Mouse (Mus musculus) MEL (cell line): Measurements from ENCODE around the gene Fam228a. TPM values are rescaled to one million over a fixed set of nuclear protein-coding genes. Genes with fewer than 3 reads are reported as not detected.

Experiments
- DNase-seq: peaks from one replicate; pipeline ENCODE4 v3.0.0; 2011; ENCODE audit warnings: low read depth, low spot score
- H3K27ac ChIP-seq: 2 replicates; pipeline ENCODE4 v1.5.1; 2012; ENCODE audit warnings: low read depth, mild to moderate bottlenecking, control low read depth, low read length, moderate library complexity; ENCODE audit not compliant: control insufficient read depth
- H3K27me3 ChIP-seq, 2 experiments: fragments of 150-350 bp in 1 of 2; sonication (generic) in 1 of 2; 2 replicates each; pipeline ENCODE4 v1.6.1; 2012; ENCODE audit warnings: low read length in 2 of 2, mild to moderate bottlenecking in 2 of 2, improper control_type of control experiment in 1 of 2, moderate library complexity in 1 of 2; ENCODE audit not compliant: insufficient read depth in 2 of 2, control insufficient read depth in 1 of 2
- H3K36me3 ChIP-seq, 2 experiments: 2 replicates each; pipeline ENCODE4 v1.6.1; 2012 to 2014; ENCODE audit warnings: low read length in 2 of 2, improper control_type of control experiment in 1 of 2, inconsistent platforms in 1 of 2, mild to moderate bottlenecking in 1 of 2; ENCODE audit not compliant: insufficient read depth in 2 of 2, control insufficient read depth in 1 of 2
- H3K4me1 ChIP-seq, 2 experiments: fragments of 150-350 bp in 1 of 2; sonication (generic) in 1 of 2; 2 replicates each; pipeline ENCODE4 v1.6.1; 2012; ENCODE audit warnings: low read length in 2 of 2, improper control_type of control experiment in 1 of 2, mild to moderate bottlenecking in 1 of 2; ENCODE audit not compliant: insufficient read depth in 2 of 2, control insufficient read depth in 1 of 2
- H3K4me3 ChIP-seq, 2 experiments: fragments of 150-350 bp in 1 of 2; sonication (generic) in 1 of 2; 2 replicates each; pipeline ENCODE4 v1.5.1; 2012; ENCODE audit warnings: low read depth in 2 of 2, low read length in 2 of 2, mild to moderate bottlenecking in 2 of 2, moderate library complexity in 2 of 2, control low read depth in 1 of 2, improper control_type of control experiment in 1 of 2; ENCODE audit not compliant: control insufficient read depth in 1 of 2, insufficient read depth in 1 of 2
- H3K79me2 ChIP-seq: 2 replicates; pipeline ENCODE4 v1.6.1; 2012; ENCODE audit warnings: mild to moderate bottlenecking, low read length, moderate library complexity; ENCODE audit not compliant: control insufficient read depth, poor library complexity, insufficient read depth
- H3K9ac ChIP-seq: 2 replicates; pipeline ENCODE4 v1.6.1; 2012; ENCODE audit warnings: low read depth, mild to moderate bottlenecking, control low read depth, low read length, moderate library complexity; ENCODE audit not compliant: control insufficient read depth, poor library complexity, severe bottlenecking
- H3K9me3 ChIP-seq: fragments of 150-350 bp; sonication (generic); replicated peaks from 2 replicates; pipeline ENCODE4 v1.6.1; 2012; ENCODE audit warnings: mild to moderate bottlenecking, low read length, improper control_type of control experiment, moderate library complexity; ENCODE audit not compliant: insufficient read depth
- BHLHE40 ChIP-seq: IDR thresholded peaks from 2 replicates; pipeline ENCODE4 v1.6.1; 2012; ENCODE audit warnings: low read depth, mild to moderate bottlenecking, inconsistent platforms, low read length, improper control_type of control experiment, borderline replicate concordance
- CHD1 ChIP-seq: IDR thresholded peaks from 2 replicates; pipeline ENCODE4 v1.6.1; 2012; ENCODE audit warnings: low read depth, mild to moderate bottlenecking, inconsistent platforms, low read length, improper control_type of control experiment
- CHD2 ChIP-seq: IDR thresholded peaks from 2 replicates; pipeline ENCODE4 v1.6.1; 2011; ENCODE audit warnings: low read length, improper control_type of control experiment
- EP300 ChIP-seq, 2 experiments: IDR thresholded peaks; 2 replicates each; pipeline ENCODE4 v1.6.1; 2011; ENCODE audit warnings: improper control_type of control experiment in 2 of 2, low read length in 2 of 2, low read depth in 1 of 2, mild to moderate bottlenecking in 1 of 2
- GABPA ChIP-seq: IDR thresholded peaks from 2 replicates; pipeline ENCODE4 v1.6.1; 2012; ENCODE audit warnings: low read depth, mild to moderate bottlenecking, inconsistent platforms, low read length, improper control_type of control experiment, moderate library complexity
- HCFC1 ChIP-seq: IDR thresholded peaks from 2 replicates; pipeline ENCODE4 v1.6.1; 2012; ENCODE audit warnings: low read depth, mild to moderate bottlenecking, inconsistent platforms, low read length, improper control_type of control experiment, moderate library complexity
- KAT2A ChIP-seq: conservative IDR thresholded peaks from 2 replicates; pipeline ENCODE4 v1.6.1; 2012; ENCODE audit warnings: low read depth, low read length, improper control_type of control experiment, inconsistent platforms
- MAX ChIP-seq: IDR thresholded peaks from 2 replicates; pipeline ENCODE4 v1.6.1; 2011; ENCODE audit warnings: low read length, improper control_type of control experiment
- MAZ ChIP-seq: IDR thresholded peaks from 2 replicates; pipeline ENCODE4 v1.6.1; 2012; ENCODE audit warnings: low read depth, mild to moderate bottlenecking, inconsistent platforms, low read length, improper control_type of control experiment
- MXI1 ChIP-seq: IDR thresholded peaks from 2 replicates; pipeline ENCODE4 v1.6.1; 2011; ENCODE audit warnings: mild to moderate bottlenecking, low read depth, low read length, improper control_type of control experiment
- MYC ChIP-seq: IDR thresholded peaks from 2 replicates; pipeline ENCODE4 v1.6.1; 2011; ENCODE audit warnings: low read depth, mild to moderate bottlenecking, low read length, improper control_type of control experiment, moderate library complexity
- NELFE ChIP-seq: IDR thresholded peaks from 2 replicates; pipeline ENCODE4 v1.6.1; 2011; ENCODE audit warnings: low read depth, low read length, improper control_type of control experiment
- NRF1 ChIP-seq: IDR thresholded peaks from 2 replicates; pipeline ENCODE4 v1.6.1; 2014; ENCODE audit warnings: low read depth, mild to moderate bottlenecking, inconsistent platforms, low read length, improper control_type of control experiment, moderate library complexity; ENCODE audit not compliant: poor library complexity, insufficient read depth, severe bottlenecking
- POLR2A ChIP-seq, 2 experiments: IDR thresholded peaks; 2 replicates each; pipeline ENCODE4 v1.6.1; 2011 to 2012; ENCODE audit warnings: low read length in 2 of 2, mild to moderate bottlenecking in 2 of 2, control low read depth in 1 of 2, improper control_type of control experiment in 1 of 2, low read depth in 1 of 2, moderate library complexity in 1 of 2; ENCODE audit not compliant: control insufficient read depth in 1 of 2, insufficient read depth in 1 of 2, poor library complexity in 1 of 2
- POLR2AphosphoS2 ChIP-seq: IDR thresholded peaks from 2 replicates; pipeline ENCODE4 v1.6.1; 2011; ENCODE audit warnings: low read length, improper control_type of control experiment
- POLR2AphosphoS5 ChIP-seq: IDR thresholded peaks from 2 replicates; pipeline ENCODE4 v1.6.1; 2012; ENCODE audit warnings: low read depth, borderline replicate concordance, mild to moderate bottlenecking, inconsistent platforms, low read length, moderate library complexity, mixed read lengths
- RAD21 ChIP-seq: IDR thresholded peaks from 2 replicates; pipeline ENCODE4 v1.6.1; 2011; ENCODE audit warnings: mild to moderate bottlenecking, low read depth, low read length, improper control_type of control experiment
- SIN3A ChIP-seq: IDR thresholded peaks from 2 replicates; pipeline ENCODE4 v1.6.1; 2012; ENCODE audit warnings: low read length, improper control_type of control experiment, inconsistent platforms
- TAL1 ChIP-seq: IDR thresholded peaks from 2 replicates; pipeline ENCODE4 v1.6.1; 2012; ENCODE audit warnings: mild to moderate bottlenecking, inconsistent platforms, low read length, moderate library complexity, mixed read lengths
- UBTF ChIP-seq: IDR thresholded peaks from 2 replicates; pipeline ENCODE4 v1.6.1; 2012; ENCODE audit warnings: low read depth, mild to moderate bottlenecking, inconsistent platforms, low read length, improper control_type of control experiment, moderate library complexity, borderline replicate concordance; ENCODE audit not compliant: insufficient read depth
- USF1 ChIP-seq: IDR thresholded peaks from 2 replicates; pipeline ENCODE4 v1.6.1; 2014; ENCODE audit warnings: low read depth, mild to moderate bottlenecking, inconsistent platforms, low read length, improper control_type of control experiment, moderate library complexity
- ZC3H11A ChIP-seq: IDR thresholded peaks from 2 replicates; pipeline ENCODE4 v1.6.1; 2012; ENCODE audit warnings: low read depth, mild to moderate bottlenecking, inconsistent platforms, low read length, improper control_type of control experiment
- ZKSCAN1 ChIP-seq: IDR thresholded peaks from 2 replicates; pipeline ENCODE4 v1.6.1; 2012; ENCODE audit warnings: low read depth, mild to moderate bottlenecking, inconsistent platforms, low read length, improper control_type of control experiment, moderate library complexity
- ZMIZ1 ChIP-seq: IDR thresholded peaks from 2 replicates; pipeline ENCODE4 v1.6.1; 2012; ENCODE audit warnings: low read depth, mild to moderate bottlenecking, inconsistent platforms, low read length, improper control_type of control experiment, moderate library complexity
- ZNF384 ChIP-seq: IDR thresholded peaks from 2 replicates; pipeline ENCODE4 v1.6.1; 2012; ENCODE audit warnings: low read depth, mild to moderate bottlenecking, inconsistent platforms, low read length, improper control_type of control experiment
- polyA plus RNA-seq, 2 experiments: library from polyadenylated mRNA; stranded (reverse) in 1 of 2; unstranded in 1 of 2; fragments of >175 nt in 1 of 2; fragments of >200 nt in 1 of 2; gene quantifications; 2 replicates each; pipeline versions ENCODE4 v1.2.1 to v1.2.4; 2012; ENCODE audit warnings: low replicate concordance in 2 of 2, low read depth in 1 of 2; ENCODE audit not compliant: insufficient read length in 2 of 2, insufficient read depth in 1 of 2, missing spikeins in 1 of 2
- total RNA-seq: library from RNA; depleted of rRNA; stranded (reverse); fragments of 300-350 nt; gene quantifications from 2 replicates; pipeline ENCODE4 v1.2.3, GENCODE M21; 2012

Gene Fam228a
- total and polyA plus RNA-seq, 3 experiments: 0.15 to 0.33 TPM; not detected in 1

- TF ChIP-seq POLR2AphosphoS2 (no peak), NRF1 (no peak), MAX (no peak), SIN3A (no peak), ZKSCAN1 (no peak), EP300 (IDR thresholded peaks at IDR 0.05; ENCODE audit: low read depth in 1 of 2, low read length in 2 of 2) (no peak), MAZ (no peak)
- Histone ChIP-seq H3K4me3 (no peak overlapping the region), H3K79me2 (no peaks in the 10 kb centered on the region), H3K4me1 (peaks cover 0 to 3% of the 10 kb centered on the region in 2 experiments; a peak in 1 of 4 replicates), H3K27me3 (no peaks in the 10 kb centered on the region), H3K9me3 (no peaks in the 10 kb centered on the region), H3K27ac (no peak overlapping the region), H3K36me3 (peaks cover 0 to 5% of the 10 kb centered on the region in 2 experiments; a peak in 2 of 4 replicates), H3K9ac (no peak overlapping the region)
- no peak for DNase-seq
These were observed 49.8 kb downstream of the Fam228a start for GRCm38 (mm10) chr12:4688386-4688785.

GRCm38 (mm10) chr12:4685441-4685840 is 52.8 kb downstream of the Fam228a start:
- peaks cover 0 to 22% of the 10 kb centered on the region in 2 experiments; a peak in 3 of 4 replicates for H3K36me3 ChIP-seq
- no peak for DNase-seq
- no peaks in the 10 kb centered on the region for H3K79me2 ChIP-seq
- H3K9me3 ChIP-seq: no peaks in the 10 kb centered on the region
- no peak overlapping the region for H3K4me3 ChIP-seq
- peaks cover 12 to 15% of the 10 kb centered on the region in 2 experiments for H3K4me1 ChIP-seq
- no peak for TF ChIP-seq NRF1
- no peak for TF ChIP-seq HCFC1
- no peak for TF ChIP-seq KAT2A
- no peak for TF ChIP-seq GABPA
- no peak for TF ChIP-seq UBTF
- no peak for TF ChIP-seq ZC3H11A
- no peak for TF ChIP-seq ZMIZ1
- H3K9ac ChIP-seq: no peak overlapping the region
- H3K27ac ChIP-seq: no peak overlapping the region
- H3K27me3 ChIP-seq: no peaks in the 10 kb centered on the region

DNA sequence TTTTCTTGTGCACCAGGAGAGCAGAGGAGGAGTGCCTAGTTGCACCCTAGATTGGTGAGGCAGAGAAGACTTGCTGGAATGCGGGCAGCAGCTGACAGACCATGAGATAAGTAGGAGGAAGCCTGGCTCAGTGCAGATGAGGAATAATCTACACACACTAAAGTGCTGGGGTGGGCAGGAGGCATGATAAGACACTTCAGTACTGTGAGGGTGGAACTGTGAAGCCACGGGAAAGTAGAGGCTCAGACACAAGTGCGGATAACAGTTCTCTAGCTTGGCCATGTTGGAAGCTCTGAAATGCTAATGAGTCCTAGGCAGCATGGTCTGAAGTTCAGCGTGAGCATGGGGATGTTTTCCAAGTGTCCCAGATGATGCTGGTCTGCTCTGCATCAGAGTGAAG is 58.3 kb downstream of the Fam228a start:
- Histone ChIP-seq H3K36me3 (peaks cover 12 to 30% of the 10 kb centered on the region in 2 experiments), H3K9me3 (no peaks in the 10 kb centered on the region), H3K9ac (no peak overlapping the region), H3K79me2 (no peaks in the 10 kb centered on the region), H3K27ac (peak overlapping the region; percentile 80), H3K4me1 (peaks cover 20 to 21% of the 10 kb centered on the region in 2 experiments), H3K27me3 (no peaks in the 10 kb centered on the region), H3K4me3 (no peak overlapping the region)
- peak; percentile 93 for DNase-seq
- TF ChIP-seq ZC3H11A (no peak), USF1 (no peak), MYC (peak; percentile 82), ZMIZ1 (0 out of 2 replicates have a peak, but pooled peaks have one; percentile 52), RAD21 (no peak), NRF1 (no peak), CHD1 (no peak), POLR2AphosphoS5 (no peak), POLR2A (IDR thresholded peaks at IDR 0.05; ENCODE audit: control insufficient read depth in 1 of 2, insufficient read depth in 1 of 2, low read depth in 1 of 2, low read length in 2 of 2, poor library complexity in 1 of 2) (peak in 1 of 2 experiments; percentile 32; a peak in 1 of 4 replicates), NELFE (no peak), ZNF384 (no peak), EP300 (IDR thresholded peaks at IDR 0.05; ENCODE audit: low read depth in 1 of 2, low read length in 2 of 2) (peak; percentile 99), ZKSCAN1 (no peak), BHLHE40 (0 out of 2 replicates have a peak, but pooled peaks have one; percentile 43), CHD2 (no peak; the same call in 1 of the 2 replicates), KAT2A (0 out of 2 replicates have a peak, but pooled peaks have one; percentile 27), MXI1 (peak; percentile 88), GABPA (no peak), TAL1 (peak; percentile 98)
